In the genomic region with DNA sequence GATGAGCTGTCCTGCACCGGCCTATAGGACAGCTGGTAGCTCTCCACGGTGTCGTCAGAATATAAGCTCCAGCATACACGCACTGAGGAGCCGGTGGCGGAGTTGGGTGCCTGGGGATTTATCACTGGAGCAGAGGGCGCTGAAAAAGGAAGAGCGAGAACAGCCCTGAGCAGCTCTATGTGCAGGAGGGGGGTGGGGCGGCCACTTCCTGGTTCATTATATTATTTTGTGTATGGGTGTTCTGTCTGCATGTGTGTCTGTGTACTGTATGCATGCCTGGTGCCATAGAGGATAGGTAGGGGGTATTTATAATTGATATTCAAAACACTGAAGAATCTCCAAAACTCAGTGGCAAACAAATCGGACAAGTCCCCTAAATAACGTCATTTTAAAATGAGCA, we compare ENCODE assay signal across 19 mouse cellular contexts. TPM values are rescaled to one million over a fixed set of nuclear protein-coding genes. Genes with fewer than 3 reads are reported as not detected.
DNase-seq lines count a peak whose midpoint lies in the region; ATAC-seq lines count a peak whose summit lies in the region.
"Had no signal": no experiment of that assay in that cellular context is flagged by ENCODE, and none has a peak within 500 bp of the region (broad histone marks: within the 10 kb centered on the region; RNA-seq: fewer than 3 reads in every experiment).

No protein-coding gene starts in this region.

- H3K4me3 ChIP-seq in forebrain, embryonic 10.5 days: no peak overlapping the region
- no peak overlapping the region for H3K4me3 ChIP-seq in forebrain, embryonic 12.5 days (replicated peaks)
- no peak overlapping the region for H3K4me3 ChIP-seq in midbrain, embryonic 13.5 days (replicated peaks)
- H3K4me3 ChIP-seq in midbrain, embryonic 15.5 days: no peak overlapping the region
- no peak overlapping the region for H3K4me3 ChIP-seq in stomach, embryonic 16.5 days (replicated peaks; ENCODE audit: low read length)
- H3K4me3 ChIP-seq: limb, embryonic 15.5 days; myocyte had no signal

- WGBS in forebrain, embryonic 10.5 days: 82% methylated on average over 11 of the region's 11 CpGs
- 74% methylated on average over 11 of the region's 11 CpGs for WGBS in forebrain, embryonic 12.5 days
- 75% methylated on average over 11 of the region's 11 CpGs for WGBS in midbrain, embryonic 13.5 days
- 73% methylated on average over 11 of the region's 11 CpGs for WGBS in midbrain, embryonic 15.5 days
- 58% methylated on average over 11 of the region's 11 CpGs for WGBS in stomach, embryonic 16.5 days

- no peak for DNase-seq in forebrain, embryonic 10.5 days (ENCODE audit: extremely low spot score, low spot score)
- DNase-seq in T-cell, adult 2 months (ENCODE audit: low spot score): no peak
- DNase-seq in layer of hippocampus, adult 9-10 months (ENCODE audit: low spot score): no peak
- DNase-seq: adrenal gland, postnatal 36 days; cerebellum, adult 9-11 months; heart, postnatal 10 days; layer of hippocampus, adult 9-11 months; right cerebral cortex, adult 18-20 months had no signal

- peak overlapping the region; percentile 20; the same call in 1 of the 2 replicates for H3K27ac ChIP-seq in forebrain, embryonic 10.5 days
- no peak overlapping the region for H3K27ac ChIP-seq in forebrain, embryonic 12.5 days
- H3K27ac ChIP-seq in midbrain, embryonic 13.5 days: no peak overlapping the region
- H3K27ac ChIP-seq in midbrain, embryonic 15.5 days: no peak overlapping the region
- H3K27ac ChIP-seq in stomach, embryonic 16.5 days (ENCODE audit: low read length): no peak overlapping the region
- H3K27ac ChIP-seq: hindbrain, embryonic 14.5 days; kidney, postnatal 0 days; limb, embryonic 15.5 days had no signal

- H3K9ac ChIP-seq in forebrain, embryonic 12.5 days: no peak overlapping the region
- H3K9ac ChIP-seq in midbrain, embryonic 13.5 days (replicated peaks): no peak overlapping the region
- H3K9ac ChIP-seq in midbrain, embryonic 15.5 days: no peak overlapping the region
- 0 out of 2 replicates have a peak overlapping the region, but pooled peaks have one; percentile 5 for H3K9ac ChIP-seq in stomach, embryonic 16.5 days (ENCODE audit: low read length)
- H3K9ac ChIP-seq: hindbrain, embryonic 14.5 days; limb, embryonic 15.5 days had no signal

- H3K27me3 ChIP-seq in forebrain, embryonic 10.5 days (ENCODE audit: poor library complexity, severe bottlenecking): no peaks in the 10 kb centered on the region
- H3K27me3 ChIP-seq in forebrain, embryonic 12.5 days: no peaks in the 10 kb centered on the region
- no peaks in the 10 kb centered on the region for H3K27me3 ChIP-seq in midbrain, embryonic 13.5 days
- no peaks in the 10 kb centered on the region for H3K27me3 ChIP-seq in midbrain, embryonic 15.5 days (replicated peaks)
- no peaks in the 10 kb centered on the region for H3K27me3 ChIP-seq in stomach, embryonic 16.5 days (ENCODE audit: control insufficient read depth, insufficient read depth, low read length)
- H3K27me3 ChIP-seq: limb, embryonic 15.5 days had no signal

- H3K4me1 ChIP-seq in forebrain, embryonic 10.5 days: peaks cover 14% of the 10 kb centered on the region
- H3K4me1 ChIP-seq in forebrain, embryonic 12.5 days: 0 out of 2 replicates have a peak, but pooled peaks cover 3% of the 10 kb centered on the region
- peaks cover 14% of the 10 kb centered on the region; the same call in 1 of the 2 replicates for H3K4me1 ChIP-seq in midbrain, embryonic 13.5 days (replicated peaks)
- 0 out of 2 replicates have a peak, but pooled peaks cover under 1% of the 10 kb centered on the region for H3K4me1 ChIP-seq in midbrain, embryonic 15.5 days
- no peaks in the 10 kb centered on the region for H3K4me1 ChIP-seq in stomach, embryonic 16.5 days (ENCODE audit: control insufficient read depth, insufficient read depth, low read length)
- H3K4me1 ChIP-seq: limb, embryonic 15.5 days had no signal

- H3K9me3 ChIP-seq in forebrain, embryonic 10.5 days: no peaks in the 10 kb centered on the region
- no peaks in the 10 kb centered on the region for H3K9me3 ChIP-seq in forebrain, embryonic 12.5 days
- H3K9me3 ChIP-seq in midbrain, embryonic 13.5 days: no peaks in the 10 kb centered on the region
- no peaks in the 10 kb centered on the region for H3K9me3 ChIP-seq in midbrain, embryonic 15.5 days
- H3K9me3 ChIP-seq in stomach, embryonic 16.5 days (replicated peaks; ENCODE audit: control insufficient read depth, low read length): no peaks in the 10 kb centered on the region
- H3K9me3 ChIP-seq: limb, embryonic 15.5 days had no signal

- H3K36me3 ChIP-seq in forebrain, embryonic 10.5 days (replicated peaks): no peaks in the 10 kb centered on the region
- no peaks in the 10 kb centered on the region for H3K36me3 ChIP-seq in forebrain, embryonic 12.5 days (replicated peaks)
- no peaks in the 10 kb centered on the region for H3K36me3 ChIP-seq in midbrain, embryonic 13.5 days
- H3K36me3 ChIP-seq in midbrain, embryonic 15.5 days (replicated peaks): no peaks in the 10 kb centered on the region
- no peaks in the 10 kb centered on the region for H3K36me3 ChIP-seq in stomach, embryonic 16.5 days (ENCODE audit: control insufficient read depth, insufficient read depth, low read length)
- H3K36me3 ChIP-seq: limb, embryonic 15.5 days had no signal

- no peak overlapping the region for H3K4me2 ChIP-seq in forebrain, embryonic 12.5 days
- H3K4me2 ChIP-seq in midbrain, embryonic 13.5 days (replicated peaks): no peak overlapping the region
- no peak overlapping the region for H3K4me2 ChIP-seq in midbrain, embryonic 15.5 days
- no peak overlapping the region for H3K4me2 ChIP-seq in stomach, embryonic 16.5 days (ENCODE audit: low read depth, low read length)
- H3K4me2 ChIP-seq: hindbrain, embryonic 14.5 days; limb, embryonic 15.5 days had no signal

- ATAC-seq in forebrain, embryonic 12.5 days (ENCODE audit: low FRiP score): no peak
- 0 out of 2 replicates have a peak, but pooled peaks have one; percentile 63 for ATAC-seq in midbrain, embryonic 13.5 days
- no peak for ATAC-seq in midbrain, embryonic 15.5 days (replicated peaks)
- peak; percentile 43 for ATAC-seq in activated CD4-positive, CD25-positive, alpha-beta regulatory T cell, adult 4 months
- ATAC-seq in stomach, embryonic 16.5 days (ENCODE audit: insufficient read depth, low FRiP score): no peak
- ATAC-seq: forebrain, embryonic 16.5 days had no signal

RNA-seq across cellular contexts. Expression of a gene that starts 17.9 kb away (rescaled TPM):
- polyA plus RNA-seq in forebrain, embryonic 10.5 days (2016; fragmentation: Nextera tagmentation; extraction: Ambion mirVana): 0.05 TPM in 2 replicates
- 0.27 and 0.31 TPM in 2 replicates for polyA plus RNA-seq in forebrain, embryonic 12.5 days (2016; fragmentation: Nextera tagmentation; extraction: Ambion mirVana)
- polyA plus RNA-seq in midbrain, embryonic 13.5 days (2015; fragmentation: Nextera tagmentation; extraction: Ambion mirVana): 0.20 and 0.34 TPM in 2 replicates
- polyA plus RNA-seq in midbrain, embryonic 15.5 days (2015; fragmentation: Nextera tagmentation; extraction: Ambion mirVana): 0.17 and 0.29 TPM in 2 replicates
- polyA plus RNA-seq in activated CD4-positive, CD25-positive, alpha-beta regulatory T cell, adult 4 months (2017; shearing (Covaris generic)): 1 to 10 TPM; 5.0 to 5.1 TPM
- 0.09 and 2.4 TPM in 2 replicates for polyA plus RNA-seq in stomach, embryonic 16.5 days (2015; fragmentation: Nextera tagmentation; extraction: Ambion mirVana)

RNA-seq across cellular contexts. Expression of a gene that starts 22.2 kb away (rescaled TPM):
- 1.8 and 3.0 TPM in 2 replicates for polyA plus RNA-seq in forebrain, embryonic 10.5 days (2016; fragmentation: Nextera tagmentation; extraction: Ambion mirVana)
- 5.9 and 6.0 TPM in 2 replicates for polyA plus RNA-seq in forebrain, embryonic 12.5 days (2016; fragmentation: Nextera tagmentation; extraction: Ambion mirVana)
- polyA plus RNA-seq in midbrain, embryonic 13.5 days (2015; fragmentation: Nextera tagmentation; extraction: Ambion mirVana): 4.3 and 5.5 TPM in 2 replicates
- polyA plus RNA-seq in midbrain, embryonic 15.5 days (2015; fragmentation: Nextera tagmentation; extraction: Ambion mirVana): 6.0 and 6.9 TPM in 2 replicates
- 1 to 10 TPM; 4.1 to 4.4 TPM for polyA plus RNA-seq in activated CD4-positive, CD25-positive, alpha-beta regulatory T cell, adult 4 months (2017; shearing (Covaris generic))
- polyA plus RNA-seq in stomach, embryonic 16.5 days (2015; fragmentation: Nextera tagmentation; extraction: Ambion mirVana): 1.1 and 1.4 TPM in 2 replicates

RNA-seq across cellular contexts. Expression of a gene that starts 50.8 kb away (rescaled TPM):
- 0.27 and 0.50 TPM in 2 replicates for polyA plus RNA-seq in forebrain, embryonic 10.5 days (2016; fragmentation: Nextera tagmentation; extraction: Ambion mirVana)
- polyA plus RNA-seq in forebrain, embryonic 12.5 days (2016; fragmentation: Nextera tagmentation; extraction: Ambion mirVana): not detected in 2 replicates
- not detected in 2 replicates for polyA plus RNA-seq in midbrain, embryonic 13.5 days (2015; fragmentation: Nextera tagmentation; extraction: Ambion mirVana)
- not detected in 2 replicates for polyA plus RNA-seq in midbrain, embryonic 15.5 days (2015; fragmentation: Nextera tagmentation; extraction: Ambion mirVana)
- not detected for polyA plus RNA-seq in activated CD4-positive, CD25-positive, alpha-beta regulatory T cell, adult 4 months (2017; shearing (Covaris generic))
- not detected in 2 replicates for polyA plus RNA-seq in stomach, embryonic 16.5 days (2015; fragmentation: Nextera tagmentation; extraction: Ambion mirVana)
- polyA plus RNA-seq: forebrain, embryonic 16.5 days; hindbrain, embryonic 14.5 days; kidney, postnatal 0 days; limb, embryonic 15.5 days; lung, embryonic 16.5 days; myocyte had no signal

RNA-seq across cellular contexts. Expression of a gene that starts 55.1 kb away (rescaled TPM):
- 8.4 and 11.6 TPM in 2 replicates for polyA plus RNA-seq in forebrain, embryonic 10.5 days (2016; fragmentation: Nextera tagmentation; extraction: Ambion mirVana)
- 52.0 and 60.1 TPM in 2 replicates for polyA plus RNA-seq in forebrain, embryonic 12.5 days (2016; fragmentation: Nextera tagmentation; extraction: Ambion mirVana)
- polyA plus RNA-seq in midbrain, embryonic 13.5 days (2015; fragmentation: Nextera tagmentation; extraction: Ambion mirVana): 110 and 117 TPM in 2 replicates
- polyA plus RNA-seq in midbrain, embryonic 15.5 days (2015; fragmentation: Nextera tagmentation; extraction: Ambion mirVana): 155 and 162 TPM in 2 replicates
- polyA plus RNA-seq in activated CD4-positive, CD25-positive, alpha-beta regulatory T cell, adult 4 months (2017; shearing (Covaris generic)): not detected
- 4.9 and 5.4 TPM in 2 replicates for polyA plus RNA-seq in stomach, embryonic 16.5 days (2015; fragmentation: Nextera tagmentation; extraction: Ambion mirVana)
- polyA plus RNA-seq: myocyte had no signal

Comparison
In these comparisons a context has a peak if more than half of its experiments do, and no peak if none do; other contexts are left out.
1. ATAC-seq: peak in midbrain, embryonic 13.5 days (single experiment) and activated CD4-positive, CD25-positive, alpha-beta regulatory T cell, adult 4 months (single experiment); none in forebrain, embryonic 12.5 days (single experiment), midbrain, embryonic 15.5 days (single experiment) and stomach, embryonic 16.5 days (single experiment).